Mouse (Mus musculus) mouse embryonic stem cell (cell line): ENCODE data around the gene Cyp2d22.

Experiments
- in situ Hi-C, 2 experiments: fragments of 300-500 bp; cut with MboI; formaldehyde crosslinking; loops; 1 replicate in 1 of 2; 3 replicates in 1 of 2; pipeline ENCODE4 v1.14.3; 2019 to 2020; ENCODE audit warnings: low sequenced_read_pairs in 2 of 2, low pct_unique_long_range_greater_than_20kb in 1 of 2, mixed read lengths in 1 of 2; ENCODE audit not compliant: unreplicated experiment in 1 of 2

Cyp2d22 gene

GRCm38 (mm10) chr15:82337875-82338274, 42.2 kb downstream of the Cyp2d22 start:
- in situ Hi-C loops: no loop called here

DNA sequence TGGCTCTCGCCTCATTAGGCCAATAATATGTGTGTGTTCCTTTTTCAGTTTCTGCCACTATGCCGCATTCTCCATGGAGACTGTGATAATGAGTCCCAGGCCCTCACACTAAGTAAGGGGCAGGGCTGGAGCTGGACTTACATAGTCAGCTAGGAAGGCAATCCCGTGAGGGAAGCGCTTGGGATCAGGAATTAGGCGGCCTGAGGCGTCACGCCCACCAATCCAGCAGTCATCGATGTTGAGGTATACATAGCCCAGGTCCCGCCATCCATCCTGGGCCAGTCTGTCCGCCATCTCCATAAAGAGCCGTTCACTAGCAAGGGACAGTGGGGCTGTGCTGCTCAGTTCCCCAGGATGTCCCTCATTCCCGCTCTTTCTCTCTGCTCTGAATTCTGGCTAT, 43.4 kb downstream of the Cyp2d22 start:
- in situ Hi-C loops: no loop called here

DNA sequence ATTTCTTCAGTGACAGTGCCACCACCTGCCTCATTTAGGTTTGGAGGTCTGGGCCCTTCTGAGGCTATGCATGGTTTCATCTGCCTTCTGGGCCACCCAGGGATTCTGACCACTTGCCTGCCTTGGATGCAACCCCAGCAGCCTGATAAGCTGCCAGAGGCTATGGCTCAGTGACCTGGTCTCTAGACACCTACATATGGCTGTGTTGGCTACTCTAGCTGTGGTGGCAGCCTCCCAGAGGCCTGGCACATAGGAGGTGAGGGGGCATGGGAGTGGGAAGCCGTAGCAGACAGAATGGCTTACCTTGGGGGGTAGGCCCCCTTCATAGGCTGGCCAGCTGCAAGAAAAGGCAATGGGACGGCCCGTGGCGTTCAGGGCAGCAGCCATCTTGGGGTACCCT, 44.9 kb downstream of the Cyp2d22 start:
- in situ Hi-C loops: no loop called here

GRCm38 (mm10) chr15:82325382-82325781, 54.7 kb downstream of the Cyp2d22 start:
- in situ Hi-C loops: no loop called here

DNA sequence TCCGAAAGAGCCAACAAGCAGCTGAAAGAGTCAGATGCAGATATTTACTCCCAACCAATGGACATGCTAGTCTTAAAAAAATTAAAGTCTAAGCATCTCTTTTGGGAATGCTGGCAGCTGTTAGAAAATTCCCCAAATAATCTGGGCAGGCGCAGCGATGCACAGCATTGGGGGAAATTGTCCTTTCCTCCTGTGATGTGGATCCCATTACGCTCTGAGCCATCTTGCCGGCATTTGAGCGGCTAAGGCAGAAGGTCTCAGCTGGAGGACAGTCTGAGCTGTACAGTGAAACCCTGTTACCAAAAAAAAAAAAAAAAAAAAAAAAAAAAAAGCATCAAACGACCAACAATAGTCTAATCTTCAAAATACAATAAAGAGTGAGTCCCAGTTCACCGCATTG, 57.9 kb downstream of the Cyp2d22 start:
- in situ Hi-C loops: no loop called here
